Mouse (Mus musculus): ENCODE data around the gene Mast4.

- TF ChIP-seq MYOG (IDR thresholded peaks at IDR 0.05; ENCODE audit: control insufficient read depth, extremely low read depth, insufficient read length) (no peak), CTCF (IDR thresholded peaks at IDR 0.05; ENCODE audit: control insufficient read depth, insufficient read depth, insufficient read length) (no peak), MAX (IDR thresholded peaks at IDR 0.05) (no peak), USF1 (IDR thresholded peaks at IDR 0.05; ENCODE audit: low read depth) (no peak), CEBPB (IDR thresholded peaks at IDR 0.05; ENCODE audit: low read depth) (no peak), MYOD1 (IDR thresholded peaks at IDR 0.05; ENCODE audit: control insufficient read depth, insufficient read length, low read depth) (no peak)
Observed at GRCm38 (mm10) chr13:103017661-103018060, 316.6 kb downstream of the Mast4 start.

Data from C2C12 (cell line).